Mouse (Mus musculus): ENCODE data around the gene Tbata.

- no peak for TF ChIP-seq POLR2A (IDR thresholded peaks at IDR 0.05; ENCODE audit: low read depth, low read length)
- TF ChIP-seq CTCF (conservative IDR thresholded peaks at IDR 0.05; ENCODE audit: insufficient read depth, insufficient read length, low read depth, low read length): no peak
These were observed 64.0 kb downstream of the Tbata start for GRCm38 (mm10) chr10:61235677-61236267.
